Mouse (Mus musculus) forebrain, postnatal 0 days (tissue): ENCODE measurements around the gene Elmo1. TPM values are rescaled to one million over a fixed set of nuclear protein-coding genes. Genes with fewer than 3 reads are reported as not detected.
A peak's percentile ranks its signal among the peaks of the same experiment; 100 is the strongest.

Source experiments
- ATAC-seq: fragments of 200-750 bp; cut with Nextera tagmentation; 2 replicates; pipeline ENCODE4 v1.8.0; 2017; ENCODE audit warnings: mild to moderate bottlenecking, moderate library complexity
- DNase-seq: peaks from one replicate; pipeline ENCODE4 v3.0.0-alpha.2; 2015
- H3K27ac ChIP-seq: fragments of 300-500 bp; sonication (generic); 2 replicates; pipeline ENCODE4 v1.5.1; 2014; ENCODE audit warnings: low read depth, mild to moderate bottlenecking, antibody characterized with exemption, low read length, moderate library complexity, mixed read lengths
- H3K27me3 ChIP-seq: fragments of 300-500 bp; sonication (generic); 2 replicates; pipeline ENCODE4 v1.6.1; 2014; ENCODE audit warnings: mild to moderate bottlenecking, low read length, mixed read lengths; ENCODE audit not compliant: insufficient read depth
- H3K36me3 ChIP-seq: fragments of 300-500 bp; sonication (generic); 2 replicates; pipeline ENCODE4 v1.6.1; 2014; ENCODE audit warnings: mild to moderate bottlenecking, moderate library complexity; ENCODE audit not compliant: insufficient read depth
- H3K4me1 ChIP-seq: fragments of 300-500 bp; sonication (generic); 2 replicates; pipeline ENCODE4 v1.6.1; 2014; ENCODE audit warnings: antibody characterized with exemption; ENCODE audit not compliant: insufficient read depth
- H3K4me2 ChIP-seq: fragments of 300-500 bp; sonication (generic); 2 replicates; pipeline ENCODE4 v1.6.1; 2014; ENCODE audit warnings: low read depth, mild to moderate bottlenecking, moderate library complexity
- H3K4me3 ChIP-seq: fragments of 300-500 bp; sonication (generic); 2 replicates; pipeline ENCODE4 v1.5.1; 2014; ENCODE audit warnings: low read depth, low read length, mixed read lengths
- H3K9ac ChIP-seq: fragments of 300-500 bp; sonication (generic); 2 replicates; pipeline ENCODE4 v1.6.1; 2014; ENCODE audit warnings: mild to moderate bottlenecking
- H3K9me3 ChIP-seq: fragments of 300-500 bp; sonication (generic); 2 replicates; pipeline ENCODE4 v1.6.1; 2016; ENCODE audit warnings: low read length
- CTCF ChIP-seq: sonication (generic); IDR thresholded peaks from 2 replicates; pipeline ENCODE4 v1.5.1; 2016; ENCODE audit warnings: antibody characterized with exemption, control low read depth, low read depth
- WGBS: fragments of 180-500 bp; shearing (Covaris S2); extraction: QIAGEN DNeasy Blood & Tissue Kit; methylation state at CpG from one replicate; pipeline ENCODE4 v1.1.7; 2014; 5-methylcytosine and 5-hydroxymethylcytosine counted together
- polyA plus RNA-seq: library from polyadenylated mRNA; unstranded; fragments of >200 nt; fragmentation: Nextera tagmentation; extraction: Ambion mirVana; gene quantifications from 2 replicates; pipeline ENCODE4 v1.2.1, GENCODE M21; 2015
- total RNA-seq: library from RNA; depleted of rRNA; stranded (reverse); fragments of >200 nt; gene quantifications from 2 replicates; pipeline ENCODE4 v1.2.3, GENCODE M21; 2014

The Elmo1 gene
- total and polyA plus RNA-seq, 2 experiments from 2014 or later = 30.9 to 33.5 TPM

- no peak overlapping the region for H3K27ac ChIP-seq
- H3K36me3 ChIP-seq = no peaks in the 10 kb centered on the region
- H3K4me3 ChIP-seq = no peak overlapping the region
- whole genome bisulfite sequencing = 68% methylated on average over 2 of the region's 2 CpGs
- no peak for DNase-seq
- ATAC-seq = no peak
- TF ChIP-seq CTCF = no peak
- no peaks in the 10 kb centered on the region for H3K9me3 ChIP-seq
- no peaks in the 10 kb centered on the region for H3K27me3 ChIP-seq
- H3K4me2 ChIP-seq = no peak overlapping the region
- no peak overlapping the region for H3K9ac ChIP-seq
- H3K4me1 ChIP-seq = no peaks in the 10 kb centered on the region
These were observed 189.5 kb downstream of the Elmo1 start for GRCm38 (mm10) chr13:20279889-20280288.

- Histone ChIP-seq H3K36me3 (no peaks in the 10 kb centered on the region), H3K9me3 (no peaks in the 10 kb centered on the region), H3K4me1 (no peaks in the 10 kb centered on the region), H3K27me3 (no peaks in the 10 kb centered on the region), H3K9ac (no peak overlapping the region), H3K4me3 (no peak overlapping the region), H3K4me2 (no peak overlapping the region), H3K27ac (no peak overlapping the region)
- TF ChIP-seq CTCF = no peak
- DNase-seq = no peak
- ATAC-seq = no peak
- 94% methylated on average over 7 of the region's 7 CpGs for WGBS
These were observed 193.5 kb downstream of the Elmo1 start for GRCm38 (mm10) chr13:20283891-20284290.

GRCm38 (mm10) chr13:20286680-20287079 lies 196.3 kb downstream of the Elmo1 start:
- no peak for DNase-seq

GRCm38 (mm10) chr13:20288393-20288792 lies 198.0 kb downstream of the Elmo1 start:
- no peak overlapping the region for H3K4me2 ChIP-seq
- no peak overlapping the region for H3K9ac ChIP-seq
- H3K36me3 ChIP-seq = no peaks in the 10 kb centered on the region
- 68% methylated on average over 7 of the region's 7 CpGs for WGBS
- ATAC-seq (peak; percentile 61), DNase-seq (no peak)
- no peak overlapping the region for H3K27ac ChIP-seq
- no peak overlapping the region for H3K4me3 ChIP-seq
- no peak for TF ChIP-seq CTCF
- H3K9me3 ChIP-seq = no peaks in the 10 kb centered on the region
- H3K27me3 ChIP-seq = no peaks in the 10 kb centered on the region
- H3K4me1 ChIP-seq = no peaks in the 10 kb centered on the region

More at GRCm38 (mm10) chr13:20286680-20287079, 196.3 kb downstream of the Elmo1 start:
- no peak for TF ChIP-seq CTCF
- Histone ChIP-seq H3K36me3 (no peaks in the 10 kb centered on the region), H3K9me3 (no peaks in the 10 kb centered on the region), H3K27ac (no peak overlapping the region), H3K4me2 (no peak overlapping the region), H3K9ac (no peak overlapping the region), H3K27me3 (no peaks in the 10 kb centered on the region), H3K4me3 (no peak overlapping the region), H3K4me1 (no peaks in the 10 kb centered on the region)
- ATAC-seq = no peak
- 86% methylated on average over 6 of the region's 6 CpGs for WGBS

- no peak for DNase-seq
- TF ChIP-seq CTCF = no peak
- Histone ChIP-seq H3K9ac (no peak overlapping the region), H3K9me3 (no peaks in the 10 kb centered on the region), H3K4me1 (no peaks in the 10 kb centered on the region), H3K27ac (no peak overlapping the region), H3K27me3 (no peaks in the 10 kb centered on the region), H3K4me2 (no peak overlapping the region), H3K36me3 (no peaks in the 10 kb centered on the region), H3K4me3 (no peak overlapping the region)
- no peak for ATAC-seq
- 85% methylated on average over 10 of the region's 10 CpGs for whole genome bisulfite sequencing
These were observed 200.0 kb downstream of the Elmo1 start for GRCm38 (mm10) chr13:20290412-20290811.

GRCm38 (mm10) chr13:20292348-20292747 lies 202.0 kb downstream of the Elmo1 start:
- Histone ChIP-seq H3K4me1 (no peaks in the 10 kb centered on the region), H3K4me3 (no peak overlapping the region), H3K36me3 (no peaks in the 10 kb centered on the region), H3K27me3 (no peaks in the 10 kb centered on the region), H3K9ac (no peak overlapping the region), H3K27ac (no peak overlapping the region), H3K9me3 (no peaks in the 10 kb centered on the region), H3K4me2 (no peak overlapping the region)
- DNase-seq = peak; percentile 89
- 2% methylated on average over 5 of the region's 5 CpGs for WGBS
- peak; percentile 77 for ATAC-seq
- peak; percentile 93 for TF ChIP-seq CTCF

- Histone ChIP-seq H3K4me3 (no peak overlapping the region), H3K4me2 (no peak overlapping the region), H3K27me3 (no peaks in the 10 kb centered on the region), H3K36me3 (no peaks in the 10 kb centered on the region), H3K9me3 (no peaks in the 10 kb centered on the region), H3K9ac (no peak overlapping the region), H3K27ac (no peak overlapping the region), H3K4me1 (no peaks in the 10 kb centered on the region)
- WGBS = 81% methylated on average over 16 of the region's 16 CpGs
- ATAC-seq (no peak), DNase-seq (no peak)
- no peak for TF ChIP-seq CTCF
These were observed 205.0 kb downstream of the Elmo1 start for GRCm38 (mm10) chr13:20295278-20295970.
